Mouse (Mus musculus) stomach, embryonic 15.5 days (tissue): Measurements from ENCODE around the gene Ly6g5b. TPM values are rescaled to one million over a fixed set of nuclear protein-coding genes. Genes with fewer than 3 reads are reported as not detected.

Experiments
- ATAC-seq: fragments of 200-750 bp; cut with Nextera tagmentation; 2 replicates; pipeline ENCODE4 v1.8.0; 2017; ENCODE audit warnings: low read depth, moderate number of reproducible peaks, moderate TSS enrichment; ENCODE audit not compliant: insufficient read depth, low FRiP score
- H3K27ac ChIP-seq: fragments of 300-500 bp; sonication (generic); 2 replicates; pipeline ENCODE4 v1.5.1; 2015; ENCODE audit warnings: mild to moderate bottlenecking, inconsistent platforms
- H3K27me3 ChIP-seq: fragments of 300-500 bp; sonication (generic); replicated peaks from 2 replicates; pipeline ENCODE4 v1.6.1; 2015; ENCODE audit warnings: inconsistent platforms
- H3K36me3 ChIP-seq: fragments of 300-500 bp; sonication (generic); 2 replicates; pipeline ENCODE4 v1.6.1; 2015; ENCODE audit warnings: inconsistent platforms
- H3K4me1 ChIP-seq: fragments of 300-500 bp; sonication (generic); 2 replicates; pipeline ENCODE4 v1.6.1; 2015; ENCODE audit warnings: inconsistent platforms
- H3K4me2 ChIP-seq: fragments of 300-500 bp; sonication (generic); 2 replicates; pipeline ENCODE4 v1.6.1; 2015; ENCODE audit warnings: mild to moderate bottlenecking, inconsistent platforms
- H3K4me3 ChIP-seq: fragments of 300-500 bp; sonication (generic); replicated peaks from 2 replicates; pipeline ENCODE4 v1.5.1; 2015; ENCODE audit warnings: inconsistent platforms
- H3K9ac ChIP-seq: fragments of 300-500 bp; sonication (generic); 2 replicates; pipeline ENCODE4 v1.6.1; 2015; ENCODE audit warnings: inconsistent platforms
- H3K9me3 ChIP-seq: fragments of 300-500 bp; sonication (generic); 2 replicates; pipeline ENCODE4 v1.6.1; 2016; ENCODE audit warnings: inconsistent platforms
- WGBS: fragments of 180-500 bp; shearing (Covaris S2); methylation state at CpG from one replicate; pipeline ENCODE4 v1.1.7; 2015; 5-methylcytosine and 5-hydroxymethylcytosine counted together
- polyA plus RNA-seq: library from polyadenylated mRNA; unstranded; fragments of >200 nt; fragmentation: Nextera tagmentation; extraction: Ambion mirVana; gene quantifications from 2 replicates; pipeline ENCODE4 v1.2.1, GENCODE M21; 2015

The Ly6g5b gene
- 0.69 and 0.85 TPM in 2 replicates for polyA plus RNA-seq

DNA sequence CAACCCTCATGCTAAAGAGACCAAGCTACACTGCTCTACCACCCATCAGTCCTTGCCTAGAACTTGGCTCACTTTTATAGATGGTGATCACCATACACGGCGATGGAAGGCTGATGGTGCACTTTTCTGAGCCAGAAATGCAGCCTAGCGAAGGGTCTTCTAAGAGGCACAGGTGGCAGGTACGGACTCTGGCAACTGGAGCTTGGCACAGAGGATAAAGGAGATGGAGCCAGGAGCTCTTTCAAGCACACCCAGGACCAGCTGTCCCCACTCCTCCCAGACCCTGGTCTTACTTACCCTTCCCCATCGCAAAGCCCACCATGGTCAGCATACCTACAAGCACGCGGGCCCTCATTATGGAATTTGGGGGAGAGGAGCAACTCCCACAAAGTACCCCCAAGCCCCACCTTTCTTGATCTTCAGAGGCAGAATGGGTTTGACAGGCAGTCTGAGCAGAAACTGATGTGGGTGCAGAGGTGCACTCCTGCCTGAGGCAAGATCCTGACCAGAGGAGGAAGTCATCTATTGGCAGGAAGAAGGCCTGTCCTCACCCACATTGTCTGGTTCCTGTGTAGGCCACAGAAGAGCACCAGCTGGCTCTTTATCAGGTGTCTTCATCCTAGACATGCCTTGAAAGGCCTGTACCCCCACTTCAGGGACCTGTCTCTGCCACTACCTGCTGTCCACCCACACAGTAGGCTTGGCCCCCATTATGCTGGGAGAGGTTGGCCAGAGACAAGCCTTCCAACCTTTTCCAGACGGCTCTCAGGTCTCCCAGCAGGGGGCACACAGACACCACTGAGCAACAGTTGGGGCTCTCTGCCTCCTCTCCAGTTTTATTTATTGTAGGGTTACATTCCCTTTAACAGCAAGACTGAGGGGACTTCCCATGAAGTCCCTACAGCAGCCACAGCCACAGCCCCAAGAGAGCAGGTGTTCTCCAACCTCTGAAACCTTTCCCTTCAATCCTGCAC lies at the start of gene Ly6g5b:
Gene Ly6g5b, minus strand, starts transcription at position 383 of the 974 bp plus-strand sequence.
- Histone ChIP-seq H3K9ac (no peak within 1 kb of the TSS), H3K4me2 (no peak within 1 kb of the TSS), H3K36me3 (peaks cover 26% of the 10 kb centered on the region), H3K4me1 (peaks cover 8% of the 10 kb centered on the region), H3K27ac (no peak within 1 kb of the TSS), H3K9me3 (no peaks in the 10 kb centered on the region), H3K4me3 (no peak within 1 kb of the TSS), H3K27me3 (no peaks in the 10 kb centered on the region)
- 83% methylated on average over 8 of the region's 8 CpGs for WGBS
- no peak for ATAC-seq

- Histone ChIP-seq H3K4me2 (peak overlapping the region; percentile 76), H3K4me3 (peak overlapping the region; percentile 100), H3K4me1 (peaks cover 16% of the 10 kb centered on the region), H3K36me3 (peaks cover 29% of the 10 kb centered on the region), H3K9me3 (no peaks in the 10 kb centered on the region), H3K27me3 (no peaks in the 10 kb centered on the region), H3K27ac (peak overlapping the region; percentile 94), H3K9ac (peak overlapping the region; percentile 100)
- WGBS = under 1% methylated on average over 28 of the region's 28 CpGs
- no peak for ATAC-seq
Observed at GRCm38 (mm10) chr17:35164218-35164567, 49.0 kb upstream of the Ly6g5b start.

DNA sequence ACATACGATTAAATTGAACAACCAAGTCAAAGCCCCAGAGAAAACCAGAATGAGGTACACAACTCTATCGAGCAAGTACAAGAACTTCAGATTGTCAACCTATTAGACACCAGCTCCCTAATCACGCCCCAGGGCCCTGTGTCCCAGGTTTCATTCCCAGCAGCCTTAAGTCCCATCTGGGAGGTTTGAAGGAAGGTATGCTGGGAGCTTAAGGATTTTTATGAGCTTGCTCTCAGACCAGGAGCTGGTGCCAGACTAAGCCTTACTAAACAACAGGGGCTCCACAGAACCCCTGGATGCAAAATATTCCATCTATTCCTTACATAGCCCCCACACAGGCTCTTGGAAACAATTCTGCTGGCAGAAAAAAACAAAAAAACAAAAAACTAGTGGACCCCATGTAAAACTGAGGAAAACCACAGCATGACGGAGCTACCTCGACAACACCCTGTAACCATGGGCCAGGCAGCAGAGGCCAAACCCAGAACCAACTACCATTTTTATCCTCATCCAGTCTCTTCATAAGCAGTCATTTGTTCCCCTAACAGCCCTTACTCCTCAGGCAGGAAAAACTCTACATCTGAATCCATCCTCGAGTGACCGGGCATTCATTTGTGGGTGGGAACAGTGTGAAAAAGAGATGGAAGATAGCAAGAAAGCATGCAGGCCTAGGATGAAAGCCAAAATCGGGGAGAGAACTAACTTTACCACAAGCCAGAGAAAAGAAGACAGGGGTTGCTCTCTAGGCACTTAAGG lies 48.3 kb upstream of the Ly6g5b start:
- ATAC-seq = no peak
- Histone ChIP-seq H3K4me2 (peak overlapping the region; percentile 76), H3K27ac (peak overlapping the region; percentile 94), H3K9ac (peak overlapping the region; percentile 100), H3K4me3 (peak overlapping the region; percentile 100), H3K36me3 (peaks cover 35% of the 10 kb centered on the region), H3K27me3 (no peaks in the 10 kb centered on the region), H3K9me3 (no peaks in the 10 kb centered on the region), H3K4me1 (peaks cover 16% of the 10 kb centered on the region)
- WGBS = 8% methylated on average over 8 of the region's 8 CpGs

DNA sequence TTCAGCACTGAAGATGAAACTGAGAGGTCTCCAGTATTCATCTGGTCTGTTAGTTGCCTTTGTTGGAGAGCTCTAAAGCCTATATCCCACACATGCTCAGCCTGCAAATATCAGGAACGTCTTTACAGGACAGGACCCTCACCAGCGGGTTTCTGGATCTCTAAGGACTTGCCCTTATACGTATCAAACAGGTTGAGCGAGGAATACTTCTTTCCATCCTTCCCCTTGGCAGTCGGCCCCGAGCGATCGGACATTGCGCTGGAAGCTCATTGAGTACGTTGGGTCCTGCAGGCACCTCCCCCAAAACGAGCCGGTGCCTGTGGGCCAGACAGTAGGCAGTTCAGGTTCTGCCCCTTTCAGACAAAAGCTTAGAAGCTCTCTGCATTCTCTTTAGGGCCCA lies 47.5 kb upstream of the Ly6g5b start:
- no peaks in the 10 kb centered on the region for H3K27me3 ChIP-seq
- H3K4me3 ChIP-seq = peak overlapping the region; percentile 100
- H3K4me2 ChIP-seq = peak overlapping the region; percentile 76
- H3K9me3 ChIP-seq = no peaks in the 10 kb centered on the region
- H3K36me3 ChIP-seq = peaks cover 43% of the 10 kb centered on the region
- H3K9ac ChIP-seq = peak overlapping the region; percentile 100; the same call in 1 of the 2 replicates
- WGBS = 32% methylated on average over 12 of the region's 12 CpGs
- peaks cover 16% of the 10 kb centered on the region for H3K4me1 ChIP-seq
- no peak for ATAC-seq
- H3K27ac ChIP-seq = peak overlapping the region; percentile 0; the same call in 1 of the 2 replicates

- H3K27me3 ChIP-seq = no peaks in the 10 kb centered on the region
- no peak for ATAC-seq
- H3K9ac ChIP-seq = no peak overlapping the region
- peak overlapping the region; percentile 76; the same call in 1 of the 2 replicates for H3K4me2 ChIP-seq
- WGBS = 61% methylated on average over 14 of the region's 14 CpGs
- peak overlapping the region; percentile 100 for H3K4me3 ChIP-seq
- peaks cover 16% of the 10 kb centered on the region for H3K4me1 ChIP-seq
- H3K36me3 ChIP-seq = peaks cover 49% of the 10 kb centered on the region
- H3K9me3 ChIP-seq = no peaks in the 10 kb centered on the region
- no peak overlapping the region for H3K27ac ChIP-seq
Observed at GRCm38 (mm10) chr17:35162121-35162520, 46.9 kb upstream of the Ly6g5b start.

DNA sequence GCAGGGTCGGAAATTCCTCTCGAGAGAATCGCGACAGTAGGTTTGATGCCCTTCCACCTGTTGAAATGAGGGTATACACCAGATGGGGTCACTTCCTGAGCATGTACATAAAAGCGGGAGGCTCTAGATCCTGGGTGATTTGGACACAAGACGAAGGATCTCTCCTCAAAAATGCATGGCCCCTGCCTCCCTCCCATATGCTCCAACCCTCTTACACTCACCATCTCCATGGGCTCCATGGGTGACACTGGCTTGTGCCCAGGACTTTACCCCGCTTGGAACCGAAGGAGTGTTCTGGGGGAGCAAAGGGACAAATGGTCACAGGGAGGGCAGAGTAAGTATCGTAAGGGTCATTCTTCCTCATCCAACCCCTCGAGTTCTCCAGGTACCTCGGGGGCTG lies 46.2 kb upstream of the Ly6g5b start:
- WGBS = 78% methylated on average over 11 of the region's 11 CpGs
- no peak overlapping the region for H3K4me3 ChIP-seq

GRCm38 (mm10) chr17:35159638-35160037 lies 44.4 kb upstream of the Ly6g5b start:
- 91% methylated on average over 7 of the region's 7 CpGs for WGBS
- Histone ChIP-seq H3K36me3 (peaks cover 74% of the 10 kb centered on the region), H3K27me3 (no peaks in the 10 kb centered on the region), H3K4me1 (peaks cover 4% of the 10 kb centered on the region), H3K4me2 (no peak overlapping the region), H3K4me3 (no peak overlapping the region), H3K9me3 (no peaks in the 10 kb centered on the region), H3K27ac (no peak overlapping the region), H3K9ac (no peak overlapping the region)
- no peak for ATAC-seq

More for the DNA sequence above, 46.2 kb upstream of the Ly6g5b start:
- H3K4me1 ChIP-seq = peaks cover 12% of the 10 kb centered on the region
- H3K9me3 ChIP-seq = no peaks in the 10 kb centered on the region
- no peaks in the 10 kb centered on the region for H3K27me3 ChIP-seq
- H3K36me3 ChIP-seq = peaks cover 56% of the 10 kb centered on the region
- no peak overlapping the region for H3K9ac ChIP-seq
- H3K27ac ChIP-seq = no peak overlapping the region
- no peak for ATAC-seq
- no peak overlapping the region for H3K4me2 ChIP-seq

- Histone ChIP-seq H3K27me3 (no peaks in the 10 kb centered on the region), H3K9ac (no peak overlapping the region), H3K4me1 (peaks cover 4% of the 10 kb centered on the region), H3K36me3 (peaks cover 80% of the 10 kb centered on the region), H3K9me3 (no peaks in the 10 kb centered on the region), H3K4me2 (no peak overlapping the region), H3K4me3 (no peak overlapping the region), H3K27ac (no peak overlapping the region)
- 92% methylated on average over 16 of the region's 16 CpGs for WGBS
- no peak for ATAC-seq
Observed at GRCm38 (mm10) chr17:35158850-35159593, 43.8 kb upstream of the Ly6g5b start.

- Histone ChIP-seq H3K27ac (no peak overlapping the region), H3K4me2 (no peak overlapping the region), H3K9ac (no peak overlapping the region), H3K27me3 (no peaks in the 10 kb centered on the region), H3K4me3 (no peak overlapping the region), H3K9me3 (no peaks in the 10 kb centered on the region), H3K36me3 (peaks cover 93% of the 10 kb centered on the region), H3K4me1 (peaks cover 4% of the 10 kb centered on the region)
- no peak for ATAC-seq
- 90% methylated on average over 8 of the region's 8 CpGs for WGBS
Observed at GRCm38 (mm10) chr17:35157661-35158175, 42.5 kb upstream of the Ly6g5b start.

GRCm38 (mm10) chr17:35157254-35157653 lies 42.0 kb upstream of the Ly6g5b start:
- Histone ChIP-seq H3K27ac (no peak overlapping the region), H3K9me3 (no peaks in the 10 kb centered on the region), H3K36me3 (peaks cover 98% of the 10 kb centered on the region), H3K27me3 (no peaks in the 10 kb centered on the region), H3K4me3 (no peak overlapping the region), H3K4me1 (no peaks in the 10 kb centered on the region), H3K9ac (no peak overlapping the region), H3K4me2 (no peak overlapping the region)
- WGBS = 84% methylated on average over 8 of the region's 8 CpGs
- ATAC-seq = no peak

- no peaks in the 10 kb centered on the region for H3K27me3 ChIP-seq
- H3K27ac ChIP-seq = no peak overlapping the region
- H3K9me3 ChIP-seq = no peaks in the 10 kb centered on the region
- peaks cover 97% of the 10 kb centered on the region for H3K36me3 ChIP-seq
- H3K9ac ChIP-seq = no peak overlapping the region
- WGBS = 87% methylated on average over 33 of the region's 33 CpGs
- no peaks in the 10 kb centered on the region for H3K4me1 ChIP-seq
- H3K4me2 ChIP-seq = no peak overlapping the region
- H3K4me3 ChIP-seq = no peak overlapping the region
- no peak for ATAC-seq
Observed at GRCm38 (mm10) chr17:35156461-35157200, 41.4 kb upstream of the Ly6g5b start.
